Mouse (Mus musculus) erythroblast, embryonic 14.5 days (primary cell): ENCODE results near the gene Fezf2.

ENCODE experiments used
- GATA1 ChIP-seq: IDR thresholded peaks from 2 replicates; pipeline ENCODE4 v1.6.1; 2012; ENCODE audit warnings: low read length, inconsistent platforms, mixed read lengths
- TAL1 ChIP-seq: IDR thresholded peaks from 3 replicates; pipeline ENCODE4 v1.6.1; 2012; ENCODE audit warnings: low read length, inconsistent platforms, mixed read lengths

DNA sequence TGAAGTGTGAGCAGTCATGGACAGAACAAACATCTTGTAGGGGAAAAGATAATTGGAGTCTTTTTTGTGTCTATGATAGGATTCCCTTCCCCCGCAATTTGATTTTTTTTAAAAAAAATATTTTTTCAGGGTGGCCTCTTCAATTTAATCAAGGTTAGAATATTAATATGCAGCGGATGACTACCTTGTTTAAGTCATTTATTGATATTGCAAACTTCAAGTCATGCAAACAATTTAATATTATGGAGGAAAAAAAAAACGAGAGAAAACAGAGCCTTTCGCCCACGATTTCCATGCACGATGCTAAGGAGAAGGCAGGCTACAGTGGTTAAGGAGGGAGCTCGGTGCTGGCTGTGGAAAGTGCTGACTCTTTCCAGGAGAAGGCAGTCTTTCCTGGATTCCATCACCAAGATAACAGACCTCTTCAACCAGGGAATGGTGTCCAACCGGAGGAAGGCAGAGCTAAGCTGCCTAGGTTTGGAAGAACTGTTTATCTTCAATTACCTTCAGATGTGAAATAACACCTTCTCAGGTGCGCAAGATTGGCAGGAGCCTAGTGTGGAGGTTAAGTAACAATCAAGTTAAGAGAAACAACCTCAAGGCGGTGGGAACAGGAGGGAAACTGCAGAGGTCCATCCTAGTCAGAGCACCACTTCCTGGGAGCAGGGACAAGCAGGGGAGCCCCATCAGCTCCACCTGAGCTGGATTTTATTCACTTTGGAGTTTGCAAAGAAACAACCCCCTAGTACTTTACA lies 9.0 kb downstream of the Fezf2 start:
- TF ChIP-seq GATA1 (no peak), TAL1 (no peak)
